Mouse (Mus musculus): ENCODE measurements around the gene Rasal1. TPM values are rescaled to one million over a fixed set of nuclear protein-coding genes. Genes with fewer than 3 reads are reported as not detected.

The Rasal1 gene
- total RNA-seq, 1 experiment from 2014 or later = 2.9 TPM

Other genes starting within 250 kb of the Rasal1 start
- gene Lhx5, start 217.1 kb upstream of the Rasal1 start, total RNA-seq (2017) = not detected in 2 replicates
- gene Sdsl, start 176.0 kb upstream of the Rasal1 start, total RNA-seq (2017) = 9.1 and 26.1 TPM in 2 replicates
- gene Sds, start 172.3 kb upstream of the Rasal1 start, total RNA-seq (2017) = not detected in 2 replicates
- gene Plbd2, start 145.2 kb upstream of the Rasal1 start, total RNA-seq (2017) = 7.4 and 7.9 TPM in 2 replicates
- 8.4 and 13.2 TPM in 2 replicates for gene Slc8b1, start 137.6 kb upstream of the Rasal1 start, total RNA-seq (2017)
- gene Tpcn1, start 60.1 kb upstream of the Rasal1 start, total RNA-seq (2017) = 7.3 and 9.8 TPM in 2 replicates
- gene Iqcd, start 59.8 kb upstream of the Rasal1 start, total RNA-seq (2017) = not detected in 2 replicates
- gene Rita1, start 36.2 kb upstream of the Rasal1 start, total RNA-seq (2017) = 1.8 TPM in 2 replicates
- gene Ddx54, start 36.1 kb upstream of the Rasal1 start, total RNA-seq (2017) = 46.9 and 52.5 TPM in 2 replicates
- not detected in 2 replicates for gene Cfap73, start 14.6 kb upstream of the Rasal1 start, total RNA-seq (2017)
- gene Dtx1, start 63.1 kb downstream of the Rasal1 start, total RNA-seq (2017) = not detected in 2 replicates
- gene Oas2, start 101.0 kb downstream of the Rasal1 start, total RNA-seq (2017) = 3.7 and 6.8 TPM in 2 replicates
- 8.6 and 13.6 TPM in 2 replicates for gene Oas3, start 128.8 kb downstream of the Rasal1 start, total RNA-seq (2017)
- gene Oas1e, start 146.7 kb downstream of the Rasal1 start, total RNA-seq (2017) = 0.19 and 0.30 TPM in 2 replicates
- 2.0 and 10.4 TPM in 2 replicates for gene Oas1c, start 163.7 kb downstream of the Rasal1 start, total RNA-seq (2017)
- not detected in 2 replicates for gene Oas1f, start 198.6 kb downstream of the Rasal1 start, total RNA-seq (2017)
- gene Oas1h, start 212.6 kb downstream of the Rasal1 start, total RNA-seq (2017) = not detected in 2 replicates
- gene Oas1g, start 238.8 kb downstream of the Rasal1 start, total RNA-seq (2017) = 4.8 and 6.2 TPM in 2 replicates

All from hematopoietic stem cell, adult 5-6 weeks (primary cell).